Mouse (Mus musculus) cerebellum, adult 11-12 months (tissue): Measurements from ENCODE around the gene 9830107B12Rik.

ENCODE experiments used
- DNase-seq: peaks from one replicate; pipeline ENCODE4 v3.0.0; 2022

9830107B12Rik gene

GRCm38 (mm10) chr17:48094820-48095680, 51.0 kb downstream of the 9830107B12Rik start:
- no peak for DNase-seq

DNA sequence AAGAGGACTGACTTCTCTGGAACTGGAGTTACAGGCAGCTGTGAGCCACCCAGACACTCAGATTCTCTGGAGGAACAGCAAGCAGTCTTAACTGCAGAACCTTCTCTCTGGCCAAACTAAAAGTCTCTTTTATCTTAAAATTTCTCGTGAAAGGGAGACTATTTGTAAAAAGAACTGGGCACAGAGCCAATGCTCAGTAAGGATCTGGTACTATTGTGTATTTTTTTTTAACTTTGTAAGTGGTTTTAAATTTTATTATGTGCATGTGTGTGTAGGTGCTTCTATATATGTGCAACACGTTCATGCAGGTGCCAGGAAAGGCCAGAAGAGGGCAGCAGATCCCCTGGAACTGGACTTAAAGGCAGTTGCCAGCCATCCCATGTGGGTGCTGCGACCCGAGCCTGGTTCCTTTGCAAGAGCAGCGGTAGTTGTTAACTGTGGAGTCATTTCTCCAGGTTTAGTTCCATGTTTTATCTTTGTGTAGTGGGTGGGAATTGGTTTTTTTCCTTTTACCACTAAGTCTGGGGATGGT, 52.7 kb downstream of the 9830107B12Rik start:
- DNase-seq: no peak

DNA sequence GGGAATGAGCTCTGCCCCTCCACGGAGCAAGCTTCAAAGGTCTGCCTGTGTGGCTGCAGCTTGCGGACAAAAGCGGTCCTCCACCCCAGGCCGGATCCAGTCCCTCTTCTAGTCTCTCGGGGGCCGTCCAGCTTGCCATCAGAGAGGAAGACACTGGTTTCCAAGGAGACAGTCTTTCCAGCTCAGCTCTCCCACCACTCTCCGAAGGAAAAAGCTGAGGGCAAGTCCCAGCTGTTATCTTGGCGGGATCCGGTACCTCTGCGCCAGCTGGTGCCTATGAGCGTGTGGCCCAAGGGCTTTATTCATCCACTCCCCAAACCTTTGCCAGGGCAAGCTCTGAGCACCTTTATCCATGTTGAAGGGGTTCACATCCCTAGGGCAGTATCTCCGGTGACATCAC, 55.8 kb downstream of the 9830107B12Rik start:
- no peak for DNase-seq

DNA sequence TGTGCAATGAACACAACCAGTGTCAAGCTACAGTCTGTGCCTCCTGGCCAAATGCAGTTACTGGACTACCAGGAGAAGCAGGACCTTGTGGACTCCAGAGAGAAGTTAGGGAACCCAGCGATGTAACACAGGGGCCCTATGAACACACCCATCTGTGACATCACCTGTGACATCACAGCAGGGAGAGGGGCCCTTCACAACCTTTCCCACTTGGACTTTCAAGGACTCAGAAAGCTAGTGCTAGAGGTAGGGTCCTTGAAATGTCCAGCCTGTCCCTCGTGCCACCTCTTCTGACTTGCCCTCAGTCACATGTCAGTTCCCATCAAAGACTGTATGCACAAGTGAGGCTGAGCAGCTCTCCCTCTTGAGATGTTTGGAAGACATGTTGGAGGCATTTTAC, 56.6 kb downstream of the 9830107B12Rik start:
- DNase-seq: no peak

DNA sequence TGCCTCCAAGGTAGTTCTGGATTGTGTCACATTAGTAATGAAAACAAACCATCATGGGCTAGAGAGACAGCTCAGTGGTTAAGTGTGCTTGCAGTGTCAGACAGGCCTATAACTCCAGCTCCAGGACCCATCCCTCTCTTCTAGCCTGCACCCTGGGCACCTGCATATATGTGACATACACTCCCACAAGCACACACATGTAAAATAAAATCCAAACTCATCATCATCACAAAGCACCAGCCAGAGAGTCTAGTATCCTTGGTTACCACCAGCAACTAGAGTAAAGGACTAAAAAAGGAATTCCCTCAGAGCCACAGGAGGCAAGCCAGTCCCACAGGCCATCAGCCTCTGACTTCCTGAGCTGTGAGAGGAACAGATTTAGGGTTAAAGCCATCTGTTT, 57.0 kb downstream of the 9830107B12Rik start, which contains the start of gene 1700067P10Rik:
Gene 1700067P10Rik, plus strand, starts transcription at position 301 of the 400 bp plus-strand sequence.
- no peak for DNase-seq

GRCm38 (mm10) chr17:48080626-48081025, 65.4 kb downstream of the 9830107B12Rik start:
- no peak for DNase-seq
